Mouse (Mus musculus) embryonic facial prominence, embryonic 14.5 days (tissue): Measurements from ENCODE around the gene Cd8a. TPM values are rescaled to one million over a fixed set of nuclear protein-coding genes. Genes with fewer than 3 reads are reported as not detected.
"Not testable (repeated sequence)": the region's sequence is repeated elsewhere in the genome, so short reads cannot be mapped to it uniquely, and the experiment has no call there.

Experiments
- ATAC-seq: fragments of 200-750 bp; cut with Nextera tagmentation; 2 replicates; pipeline ENCODE4 v1.8.0; 2017; ENCODE audit warnings: low read depth, moderate number of reproducible peaks, moderate TSS enrichment
- DNase-seq: peaks from one replicate; pipeline ENCODE4 v3.0.0-alpha.2; 2015; ENCODE audit warnings: low spot score
- H3K27ac ChIP-seq: fragments of 300-500 bp; sonication (generic); replicated peaks from 2 replicates; pipeline ENCODE4 v1.5.1; 2014; ENCODE audit warnings: low read depth, mild to moderate bottlenecking, low read length, moderate library complexity
- H3K27me3 ChIP-seq: fragments of 300-500 bp; sonication (generic); replicated peaks from 2 replicates; pipeline ENCODE4 v1.6.1; 2014; ENCODE audit warnings: low read length; ENCODE audit not compliant: control insufficient read depth, insufficient read depth
- H3K36me3 ChIP-seq: fragments of 300-500 bp; sonication (generic); 2 replicates; pipeline ENCODE4 v1.6.1; 2014; ENCODE audit warnings: low read length, mixed read lengths; ENCODE audit not compliant: control insufficient read depth, insufficient read depth
- H3K4me1 ChIP-seq: fragments of 300-500 bp; sonication (generic); 2 replicates; pipeline ENCODE4 v1.6.1; 2014; ENCODE audit warnings: antibody characterized with exemption, low read length; ENCODE audit not compliant: control insufficient read depth, insufficient read depth
- H3K4me2 ChIP-seq: fragments of 300-500 bp; sonication (generic); 2 replicates; pipeline ENCODE4 v1.6.1; 2014; ENCODE audit warnings: low read depth, mild to moderate bottlenecking, low read length, moderate library complexity, mixed read lengths
- H3K4me3 ChIP-seq: fragments of 300-500 bp; sonication (generic); 2 replicates; pipeline ENCODE4 v1.5.1; 2014; ENCODE audit warnings: low read depth, mild to moderate bottlenecking, low read length
- H3K9ac ChIP-seq: fragments of 300-500 bp; sonication (generic); 2 replicates; pipeline ENCODE4 v1.6.1; 2014; ENCODE audit warnings: low read depth, mild to moderate bottlenecking, low read length, moderate library complexity, mixed read lengths
- H3K9me3 ChIP-seq: fragments of 300-500 bp; sonication (generic); 2 replicates; pipeline ENCODE4 v1.6.1; 2016; ENCODE audit warnings: low read length; ENCODE audit not compliant: control insufficient read depth
- WGBS: fragments of 180-500 bp; shearing (Covaris S2); extraction: QIAGEN DNeasy Blood & Tissue Kit; methylation state at CpG from one replicate; pipeline ENCODE4 v1.1.7; 2014; 5-methylcytosine and 5-hydroxymethylcytosine counted together
- polyA plus RNA-seq: library from polyadenylated mRNA; unstranded; fragments of >200 nt; fragmentation: Nextera tagmentation; extraction: Ambion mirVana; gene quantifications from 2 replicates; pipeline ENCODE4 v1.2.1, GENCODE M21; 2014

Cd8a gene
- polyA plus RNA-seq: not detected in 2 replicates

GRCm38 (mm10) chr6:71373249-71373775 is at the start of gene Cd8a:
TSS of gene Cd8a (plus strand) at chr6:71373427.
- WGBS: 73% methylated on average over 14 of the region's 14 CpGs
- no peak within 1 kb of the TSS for H3K4me2 ChIP-seq
- H3K27me3 ChIP-seq: no peaks in the 10 kb centered on the region
- H3K9me3 ChIP-seq: no peaks in the 10 kb centered on the region
- no peak for DNase-seq
- no peak within 1 kb of the TSS for H3K9ac ChIP-seq
- no peak within 1 kb of the TSS for H3K4me3 ChIP-seq
- H3K36me3 ChIP-seq: no peaks in the 10 kb centered on the region
- no peak for ATAC-seq
- H3K27ac ChIP-seq: no peak within 1 kb of the TSS
- no peaks in the 10 kb centered on the region for H3K4me1 ChIP-seq

- DNase-seq (no peak), ATAC-seq (no peak)
- Histone ChIP-seq H3K4me3 (no peak overlapping the region), H3K4me1 (no peaks in the 10 kb centered on the region), H3K27ac (no peak overlapping the region), H3K9me3 (no peaks in the 10 kb centered on the region), H3K36me3 (no peaks in the 10 kb centered on the region), H3K4me2 (no peak overlapping the region), H3K9ac (no peak overlapping the region), H3K27me3 (no peaks in the 10 kb centered on the region)
- 84% methylated on average over 9 of the region's 9 CpGs for WGBS
Measured at GRCm38 (mm10) chr6:71324816-71325215, 48.4 kb upstream of the Cd8a start.

GRCm38 (mm10) chr6:71329881-71330280 is 43.3 kb upstream of the Cd8a start:
- 81% methylated on average over 6 of the region's 6 CpGs for WGBS
- no peak for ATAC-seq
- Histone ChIP-seq H3K36me3 (no peaks in the 10 kb centered on the region), H3K4me3 (no peak overlapping the region), H3K27me3 (no peaks in the 10 kb centered on the region), H3K4me2 (no peak overlapping the region), H3K27ac (no peak overlapping the region), H3K4me1 (no peaks in the 10 kb centered on the region), H3K9ac (no peak overlapping the region), H3K9me3 (no peaks in the 10 kb centered on the region)
- no peak for DNase-seq

GRCm38 (mm10) chr6:71330486-71330885 is 42.7 kb upstream of the Cd8a start:
- Histone ChIP-seq H3K4me2 (no peak overlapping the region), H3K27ac (no peak overlapping the region), H3K27me3 (no peaks in the 10 kb centered on the region), H3K4me1 (no peaks in the 10 kb centered on the region), H3K4me3 (no peak overlapping the region), H3K36me3 (no peaks in the 10 kb centered on the region), H3K9me3 (no peaks in the 10 kb centered on the region), H3K9ac (no peak overlapping the region)
- WGBS: 84% methylated on average over 7 of the region's 7 CpGs
- no peak for ATAC-seq
- no peak for DNase-seq

GRCm38 (mm10) chr6:71331491-71331890 is 41.7 kb upstream of the Cd8a start:
- WGBS: 76% methylated on average over 1 of the region's 4 CpGs
- H3K4me2 ChIP-seq, H3K27ac ChIP-seq, H3K4me3 ChIP-seq, H3K9ac ChIP-seq, H3K27me3 ChIP-seq, H3K9me3 ChIP-seq, DNase-seq, ATAC-seq, H3K36me3 ChIP-seq, H3K4me1 ChIP-seq: not testable (repeated sequence)

- WGBS: 75% methylated on average over 11 of the region's 11 CpGs
- H3K4me1 ChIP-seq: no peaks in the 10 kb centered on the region
- no peaks in the 10 kb centered on the region for H3K36me3 ChIP-seq
- no peaks in the 10 kb centered on the region for H3K9me3 ChIP-seq
- DNase-seq (no peak), ATAC-seq (no peak)
- H3K9ac ChIP-seq: no peak overlapping the region
- no peak overlapping the region for H3K4me2 ChIP-seq
- H3K4me3 ChIP-seq: no peak overlapping the region
- no peaks in the 10 kb centered on the region for H3K27me3 ChIP-seq
- H3K27ac ChIP-seq: no peak overlapping the region
Measured at GRCm38 (mm10) chr6:71332236-71332965, 40.8 kb upstream of the Cd8a start.

- H3K4me1 ChIP-seq: no peaks in the 10 kb centered on the region
- no peak for ATAC-seq
- WGBS: 89% methylated on average over 3 of the region's 3 CpGs
- no peaks in the 10 kb centered on the region for H3K36me3 ChIP-seq
- H3K27ac ChIP-seq: no peak overlapping the region
- no peak for DNase-seq
- no peak overlapping the region for H3K4me3 ChIP-seq
- H3K27me3 ChIP-seq: no peaks in the 10 kb centered on the region
- H3K9me3 ChIP-seq: no peaks in the 10 kb centered on the region
- no peak overlapping the region for H3K4me2 ChIP-seq
- no peak overlapping the region for H3K9ac ChIP-seq
Measured at GRCm38 (mm10) chr6:71333031-71333430, 40.2 kb upstream of the Cd8a start.

GRCm38 (mm10) chr6:71333578-71334273 is 39.5 kb upstream of the Cd8a start:
- WGBS: 85% methylated on average over 11 of the region's 11 CpGs
- no peak overlapping the region for H3K27ac ChIP-seq
- H3K27me3 ChIP-seq: no peaks in the 10 kb centered on the region
- no peaks in the 10 kb centered on the region for H3K9me3 ChIP-seq
- no peak for ATAC-seq
- no peak overlapping the region for H3K9ac ChIP-seq
- H3K4me3 ChIP-seq: no peak overlapping the region
- H3K4me1 ChIP-seq: no peaks in the 10 kb centered on the region
- H3K36me3 ChIP-seq: no peaks in the 10 kb centered on the region
- no peak overlapping the region for H3K4me2 ChIP-seq
- no peak for DNase-seq
